Mouse (Mus musculus) left cerebral cortex, postnatal 14 days (tissue): ENCODE data around the gene Vmn2r32. TPM values are rescaled to one million over a fixed set of nuclear protein-coding genes. Genes with fewer than 3 reads are reported as not detected.
"Not testable (repeated sequence)": the region's sequence is repeated elsewhere in the genome, so short reads cannot be mapped to it uniquely, and the experiment has no call there.

ENCODE experiments used
- DNase-seq, 2 experiments: peaks; one replicate each; pipeline ENCODE4 v3.0.0; 2021 to 2022; ENCODE audit warnings: low spot score in 2 of 2, mixed read lengths in 1 of 2
- intact Hi-C: fragments of 180-260 bp; cut with DNase I; formaldehyde crosslinking; loops from one replicate; pipeline ENCODE4 v1.15.1; 2025
- long read RNA-seq, 2 experiments: library from polyadenylated mRNA; stranded (forward); transcript quantifications; one replicate each; pipeline ENCODE4 v2.0.0; 2021
- total RNA-seq, 2 experiments: library from RNA; stranded (reverse); gene quantifications; 2 replicates each; pipeline ENCODE4 v1.2.3; 2021

Vmn2r32 gene
- not detected for total RNA-seq
- long read RNA-seq, experiment 1: 0 reads
- long read RNA-seq, experiment 2: 0 reads

GRCm38 (mm10) chr7:7479918-7480317, at the start of gene Vmn2r32:
Gene Vmn2r32, minus strand, starts transcription at chr7:7480018.
- intact Hi-C loops, DNase-seq: not testable (repeated sequence)

Other genes starting within 250 kb of the Vmn2r32 start
- 1 to 10 TPM; 1.4 to 1.8 TPM for gene Vmn2r29, start 232.7 kb downstream of the Vmn2r32 start, total RNA-seq
- 10 to 100 TPM in 1 of 2 experiments, 1 to 10 TPM in 1; 9.4 to 11.2 TPM for gene Gm45844, start 201.7 kb downstream of the Vmn2r32 start, total RNA-seq
- gene Clcn4, start 179.2 kb downstream of the Vmn2r32 start, total RNA-seq: 100 to 1,000 TPM; 156 TPM
- gene Vmn2r30, start 142.4 kb downstream of the Vmn2r32 start, total RNA-seq: under 1 TPM in 1 of 2 experiments, not detected in 1; 0.13 TPM
- gene Gm45783, start 105.4 kb downstream of the Vmn2r32 start, total RNA-seq: not detected
- not detected for gene Vmn2r31, start 80.3 kb downstream of the Vmn2r32 start, total RNA-seq
- not detected for gene Vmn2r33, start 86.8 kb upstream of the Vmn2r32 start, total RNA-seq
- not detected for gene Vmn2r34, start 209.5 kb upstream of the Vmn2r32 start, total RNA-seq